Mouse (Mus musculus): ENCODE results near the gene Aldh1l1. TPM values are rescaled to one million over a fixed set of nuclear protein-coding genes. Genes with fewer than 3 reads are reported as not detected.

Gene Aldh1l1
- total and polyA plus RNA-seq, 3 experiments: 0.11 to 0.13 TPM; not detected in 1

- Histone ChIP-seq H3K79me2 (replicated peaks; ENCODE audit: control insufficient read depth, extremely low read depth, insufficient read depth, poor library complexity, severe bottlenecking) (no peaks in the 10 kb centered on the region), H3K27ac (ENCODE audit: insufficient read depth, low read depth) (no peak overlapping the region), H3K9ac (ENCODE audit: insufficient read depth, low read depth) (no peak overlapping the region), H3K36me3 (replicated peaks in 1 of 2; ENCODE audit: control insufficient read depth in 1 of 2, insufficient read depth in 1 of 2, low read length in 1 of 2) (no peaks in the 10 kb centered on the region), H3K27me3 (replicated peaks) (peaks cover 89% of the 10 kb centered on the region), H3K9me3 (replicated peaks; ENCODE audit: low read length) (no peaks in the 10 kb centered on the region), H3K4me1 (ENCODE audit: control insufficient read depth in 1 of 2, insufficient read depth in 2 of 2) (0 out of 4 replicates have a peak, but pooled peaks cover 0 to 9% of the 10 kb centered on the region in 2 experiments), H3K4me2 (ENCODE audit: insufficient read depth, low read depth, poor library complexity, severe bottlenecking) (no peak overlapping the region), H3K4me3 (replicated peaks in 1 of 3; ENCODE audit: low read depth in 2 of 3, low read length in 2 of 3, poor library complexity in 1 of 3) (no peak overlapping the region)
- TF ChIP-seq USF2 (conservative IDR thresholded peaks at IDR 0.05; ENCODE audit: low read depth, low read length) (no peak), SIN3A (IDR thresholded peaks at IDR 0.05; ENCODE audit: low read length) (no peak), MXI1 (IDR thresholded peaks at IDR 0.05; ENCODE audit: low read depth, low read length) (no peak), JUND (conservative IDR thresholded peaks at IDR 0.05; ENCODE audit: low read depth, low read length) (no peak), PAX5 (IDR thresholded peaks at IDR 0.05; ENCODE audit: low read length) (no peak), BHLHE40 (IDR thresholded peaks at IDR 0.05; ENCODE audit: low read depth, low read length) (no peak), MAFK (IDR thresholded peaks at IDR 0.05; ENCODE audit: insufficient replicate concordance, low read length) (no peak), ZC3H11A (IDR thresholded peaks at IDR 0.05; ENCODE audit: low read depth, low read length) (no peak), ETS1 (conservative IDR thresholded peaks at IDR 0.05; ENCODE audit: low read depth, low read length) (no peak), MYC (IDR thresholded peaks at IDR 0.05; ENCODE audit: low read depth, low read length) (no peak), NELFE (IDR thresholded peaks at IDR 0.05; ENCODE audit: low read depth, low read length) (no peak), CHD2 (IDR thresholded peaks at IDR 0.05; ENCODE audit: low read length) (no peak), ZKSCAN1 (IDR thresholded peaks at IDR 0.05; ENCODE audit: borderline replicate concordance, low read depth, low read length) (no peak)
- DNase-seq (ENCODE audit: extremely low read depth): no peak
- dilution Hi-C loops (cut with MboI; ENCODE audit: extremely low pct_ligation_motif_present, extremely low pct_unique_long_range_greater_than_20kb, low sequenced_read_pairs): no loop called here
- in situ Hi-C loops (cut with MboI; ENCODE audit: low pct_ligation_motif_present, low pct_unique_long_range_greater_than_20kb, low sequenced_read_pairs): no loop called here
Measured at GRCm38 (mm10) chr6:90615991-90616390, 129.8 kb downstream of the Aldh1l1 start.

DNA sequence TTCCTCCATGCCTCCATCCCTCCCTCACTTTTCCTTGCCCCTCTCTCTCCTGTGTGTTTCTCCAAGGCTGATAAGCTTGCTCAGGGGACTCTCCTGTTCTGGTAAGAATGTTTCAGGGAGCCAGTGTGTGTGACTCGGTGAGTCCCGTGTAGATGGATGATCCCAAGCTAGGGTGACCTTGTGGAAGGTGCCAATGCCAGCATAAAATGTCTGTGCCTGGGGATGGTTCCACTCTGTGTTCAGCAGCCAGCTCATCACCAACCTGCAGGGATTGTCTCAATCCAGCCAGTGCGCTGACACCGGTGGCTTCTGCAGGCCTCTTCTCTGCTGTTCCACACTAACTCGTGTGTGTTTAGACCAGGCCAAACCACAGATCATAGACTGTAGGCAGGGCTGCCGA lies 130.3 kb downstream of the Aldh1l1 start:
- H3K9me3 ChIP-seq (replicated peaks; ENCODE audit: low read length): no peaks in the 10 kb centered on the region
- H3K4me3 ChIP-seq (replicated peaks in 1 of 3; ENCODE audit: low read depth in 2 of 3, low read length in 2 of 3, poor library complexity in 1 of 3): no peak overlapping the region
- dilution Hi-C loops (cut with MboI; ENCODE audit: extremely low pct_ligation_motif_present, extremely low pct_unique_long_range_greater_than_20kb, low sequenced_read_pairs): no loop called here
- no peak overlapping the region for H3K9ac ChIP-seq (ENCODE audit: insufficient read depth, low read depth)
- no peak overlapping the region for H3K27ac ChIP-seq (ENCODE audit: insufficient read depth, low read depth)
- H3K79me2 ChIP-seq (replicated peaks; ENCODE audit: control insufficient read depth, extremely low read depth, insufficient read depth, poor library complexity, severe bottlenecking): no peaks in the 10 kb centered on the region
- no peak overlapping the region for H3K4me2 ChIP-seq (ENCODE audit: insufficient read depth, low read depth, poor library complexity, severe bottlenecking)
- DNase-seq (ENCODE audit: extremely low read depth): no peak
- H3K27me3 ChIP-seq (replicated peaks): peaks cover 90% of the 10 kb centered on the region
- TF ChIP-seq NRF1 (IDR thresholded peaks at IDR 0.05; ENCODE audit: low read depth, low read length) (no peak), RAD21 (IDR thresholded peaks at IDR 0.05; ENCODE audit: low read depth, low read length) (no peak), MEF2A (IDR thresholded peaks at IDR 0.05; ENCODE audit: borderline replicate concordance, low read depth, low read length) (no peak), TBP (conservative IDR thresholded peaks at IDR 0.05; ENCODE audit: low read depth, low read length) (no peak), MYC (IDR thresholded peaks at IDR 0.05; ENCODE audit: low read depth, low read length) (no peak), TCF12 (IDR thresholded peaks at IDR 0.05; ENCODE audit: low read depth, low read length) (no peak), POLR2A (IDR thresholded peaks at IDR 0.05; ENCODE audit: low read depth, low read length) (no peak), CHD1 (IDR thresholded peaks at IDR 0.05; ENCODE audit: low read depth, low read length) (no peak), RCOR1 (conservative IDR thresholded peaks at IDR 0.05; ENCODE audit: low read depth, low read length) (no peak), JUN (IDR thresholded peaks at IDR 0.05; ENCODE audit: insufficient read depth, low read depth, low read length) (no peak)
- in situ Hi-C loops (cut with MboI; ENCODE audit: low pct_ligation_motif_present, low pct_unique_long_range_greater_than_20kb, low sequenced_read_pairs): no loop called here
- 0 out of 4 replicates have a peak, but pooled peaks cover 0 to 9% of the 10 kb centered on the region in 2 experiments for H3K4me1 ChIP-seq (ENCODE audit: control insufficient read depth in 1 of 2, insufficient read depth in 2 of 2)
- no peaks in the 10 kb centered on the region for H3K36me3 ChIP-seq (replicated peaks in 1 of 2; ENCODE audit: control insufficient read depth in 1 of 2, insufficient read depth in 1 of 2, low read length in 1 of 2)

Measured in CH12.LX (cell line).